Mouse (Mus musculus) right cerebral cortex, adult 2 months (tissue): ENCODE data around the gene Ehbp1l1.

Source experiments
- DNase-seq, 2 experiments: peaks; one replicate each; pipeline ENCODE4 v3.0.0; 2021 to 2022; ENCODE audit warnings: low spot score in 2 of 2

The Ehbp1l1 gene

GRCm38 (mm10) chr19:5731264-5731978 is 5.3 kb upstream of the Ehbp1l1 start:
- DNase-seq: peak; percentile 95

GRCm38 (mm10) chr19:5730314-5731186 is 4.4 kb upstream of the Ehbp1l1 start:
- no peak for DNase-seq

GRCm38 (mm10) chr19:5729444-5729815 is 3.3 kb upstream of the Ehbp1l1 start, which contains the start of gene Fam89b:
Fam89b (minus strand) TSS chr19:5729653.
- peak; percentile 79 to 85 for DNase-seq

GRCm38 (mm10) chr19:5728631-5729443 is 2.7 kb upstream of the Ehbp1l1 start:
- peak; percentile 54 to 73 for DNase-seq

GRCm38 (mm10) chr19:5727701-5728100 is 1.6 kb upstream of the Ehbp1l1 start:
- DNase-seq: peak; percentile 90 to 93

GRCm38 (mm10) chr19:5726961-5727578 is 953 bp upstream of the Ehbp1l1 start:
- no peak for DNase-seq

- DNase-seq: no peak
Measured at GRCm38 (mm10) chr19:5725029-5725707, 949 bp downstream of the Ehbp1l1 start.

GRCm38 (mm10) chr19:5724549-5724941 is 1.6 kb downstream of the Ehbp1l1 start:
- no peak for DNase-seq

- DNase-seq: no peak
Measured at GRCm38 (mm10) chr19:5723934-5724548, 2.1 kb downstream of the Ehbp1l1 start.

- no peak for DNase-seq
Measured at GRCm38 (mm10) chr19:5722848-5723425, 3.2 kb downstream of the Ehbp1l1 start.

- no peak for DNase-seq
Measured at GRCm38 (mm10) chr19:5721233-5721632, 4.9 kb downstream of the Ehbp1l1 start.

GRCm38 (mm10) chr19:5716955-5717354 is 9.2 kb downstream of the Ehbp1l1 start:
- no peak for DNase-seq

GRCm38 (mm10) chr19:5715793-5716688 is 10.1 kb downstream of the Ehbp1l1 start:
- peak; percentile 53 to 54 for DNase-seq

- no peak for DNase-seq
Measured at GRCm38 (mm10) chr19:5713730-5714129, 12.4 kb downstream of the Ehbp1l1 start.

GRCm38 (mm10) chr19:5713255-5713654 is 12.9 kb downstream of the Ehbp1l1 start:
- no peak for DNase-seq

GRCm38 (mm10) chr19:5711907-5712460 is 14.1 kb downstream of the Ehbp1l1 start:
- DNase-seq: no peak

- peak; percentile 75 to 86 for DNase-seq
Measured at GRCm38 (mm10) chr19:5711218-5711617, 14.9 kb downstream of the Ehbp1l1 start.

- DNase-seq: no peak
Measured at GRCm38 (mm10) chr19:5710581-5710980, 15.5 kb downstream of the Ehbp1l1 start.

- DNase-seq: no peak
Measured at GRCm38 (mm10) chr19:5710068-5710467, 16.0 kb downstream of the Ehbp1l1 start.
